Mouse (Mus musculus) olfactory bulb, adult 2 months (tissue): Measurements from ENCODE around the gene Gng8. TPM values are rescaled to one million over a fixed set of nuclear protein-coding genes. Genes with fewer than 3 reads are reported as not detected.

Source experiments
- H3K27ac ChIP-seq: fragments of 200-500 bp; 2 replicates; pipeline ENCODE4 v1.5.1; 2012; ENCODE audit warnings: low read depth, low read length; ENCODE audit not compliant: insufficient read depth
- H3K4me1 ChIP-seq: fragments of 200-500 bp; 2 replicates; pipeline ENCODE4 v1.6.1; 2012; ENCODE audit warnings: low read length; ENCODE audit not compliant: control insufficient read depth, insufficient read depth
- H3K4me3 ChIP-seq: fragments of 200-500 bp; 2 replicates; pipeline ENCODE4 v1.5.1; 2012; ENCODE audit warnings: mild to moderate bottlenecking, low read depth, low read length, moderate library complexity; ENCODE audit not compliant: insufficient read depth
- CTCF ChIP-seq: fragments of 200-500 bp; IDR thresholded peaks from 2 replicates; pipeline ENCODE4 v1.5.1; 2012; ENCODE audit warnings: low read depth, mild to moderate bottlenecking, low read length, moderate library complexity; ENCODE audit not compliant: insufficient read depth
- POLR2A ChIP-seq: fragments of 200-500 bp; IDR thresholded peaks from 2 replicates; pipeline ENCODE4 v1.6.1; 2012; ENCODE audit warnings: mild to moderate bottlenecking, low read depth, low read length, moderate library complexity; ENCODE audit not compliant: insufficient read depth
- WGBS: fragments of 180-500 bp; shearing (Covaris S2); methylation state at CpG from one replicate; pipeline ENCODE4 v1.1.7; 2018; 5-methylcytosine and 5-hydroxymethylcytosine counted together
- polyA plus RNA-seq: library from polyadenylated mRNA; stranded (reverse); fragments of >200 nt; gene quantifications from 2 replicates; pipeline ENCODE4 v1.2.4, GENCODE M21; 2012; ENCODE audit warnings: low replicate concordance; ENCODE audit not compliant: missing spikeins, insufficient read depth, insufficient read length

Gene Gng8
- polyA plus RNA-seq, 1 experiment, result not detected

DNA sequence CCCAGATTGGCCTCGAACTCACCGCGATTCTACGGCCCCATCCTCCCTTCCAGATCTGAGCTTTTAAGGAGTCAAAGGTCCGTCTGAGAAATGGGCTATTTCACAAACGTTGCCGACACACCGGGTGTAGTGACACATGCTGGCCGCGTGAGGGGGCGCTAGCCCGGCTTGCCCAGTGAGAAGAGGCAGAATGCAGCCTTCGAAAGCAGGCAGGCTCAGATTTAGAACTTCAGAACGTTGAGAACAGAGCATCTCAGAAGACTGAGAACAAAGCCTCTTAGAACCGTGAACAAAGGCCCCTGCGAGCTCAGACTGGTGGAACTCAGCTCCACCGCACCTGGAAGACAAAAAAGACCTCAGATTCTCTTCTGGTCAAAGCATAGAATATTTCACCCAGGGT, 17.4 kb upstream of the Gng8 start:
- Histone ChIP-seq H3K4me1 (peaks cover 24% of the 10 kb centered on the region), H3K4me3 (peak overlapping the region; percentile 6), H3K27ac (peak overlapping the region; percentile 95)
- TF ChIP-seq CTCF, result peak; percentile 93
- no peak for TF ChIP-seq POLR2A
- WGBS, result 4% methylated on average over 17 of the region's 17 CpGs

DNA sequence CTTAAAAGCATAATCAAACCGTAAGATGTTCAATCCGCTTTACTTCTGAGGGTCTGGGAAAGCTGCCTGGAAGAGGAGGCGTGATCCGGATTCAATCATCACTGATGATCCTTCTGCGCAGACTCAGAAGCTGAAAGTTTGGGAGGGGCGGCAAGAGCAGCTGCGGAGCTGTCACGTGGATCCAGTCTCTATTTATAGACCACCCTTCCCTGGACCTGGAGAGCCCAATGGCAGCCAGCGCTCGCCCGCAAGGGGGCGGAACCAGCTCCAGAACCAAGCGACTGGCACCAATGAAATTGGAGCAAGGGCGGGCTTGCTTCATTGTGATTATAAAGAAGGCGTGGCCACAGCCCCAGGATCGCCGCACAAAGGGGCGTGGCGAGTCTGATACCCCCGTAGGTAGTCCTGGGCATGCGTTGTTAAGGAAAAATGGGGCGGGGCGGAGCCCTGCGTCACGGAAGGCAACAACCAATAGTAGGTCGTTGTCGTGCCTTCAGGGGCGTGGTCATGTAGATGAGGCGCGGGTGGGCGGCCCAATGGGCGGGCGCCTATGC, 16.8 kb upstream of the Gng8 start:
- WGBS, result under 1% methylated on average over 33 of the region's 33 CpGs
- H3K4me1 ChIP-seq, result peaks cover 22% of the 10 kb centered on the region
- TF ChIP-seq CTCF (no peak), POLR2A (no peak)
- H3K4me3 ChIP-seq, result peak overlapping the region; percentile 6
- H3K27ac ChIP-seq, result peak overlapping the region; percentile 95

DNA sequence AGATGAGACGGTGACA, 16.5 kb upstream of the Gng8 start, which contains the start of gene Dact3:
Gene Dact3, plus strand, starts transcription at position 8 of the 16 bp plus-strand sequence.
- Histone ChIP-seq H3K4me3 (peak within 1 kb of the TSS; percentile 86), H3K4me1 (peaks cover 19% of the 10 kb centered on the region), H3K27ac (peak within 1 kb of the TSS; percentile 95)
- TF ChIP-seq CTCF (no peak), POLR2A (no peak; the same call in 1 of the 2 replicates)
- 0% methylated on average over 1 of the region's 1 CpGs for WGBS

DNA sequence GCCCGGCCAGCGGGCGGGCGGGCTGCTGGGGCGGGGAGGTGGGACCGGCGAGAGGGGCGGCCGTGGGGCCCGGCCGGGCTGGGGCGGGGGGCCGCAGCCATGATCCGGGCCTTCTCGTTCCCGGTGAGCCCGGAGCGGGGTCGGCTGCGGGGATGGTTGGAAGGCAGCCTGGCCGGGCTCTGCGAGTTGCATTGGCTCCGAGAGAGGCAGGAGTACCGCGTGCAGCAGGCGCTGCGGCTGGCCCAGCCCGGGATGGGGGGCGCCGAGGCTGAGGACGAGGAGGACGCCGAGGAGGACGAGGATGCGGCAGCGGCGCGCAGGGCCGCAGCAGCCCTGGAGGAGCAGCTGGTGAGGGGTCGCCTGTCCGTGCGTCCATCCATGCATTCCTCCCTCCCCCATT, 16.3 kb upstream of the Gng8 start:
- Histone ChIP-seq H3K27ac (peak overlapping the region; percentile 73), H3K4me3 (peak overlapping the region; percentile 86), H3K4me1 (peaks cover 18% of the 10 kb centered on the region)
- TF ChIP-seq POLR2A (peak; percentile 49; the same call in 1 of the 2 replicates), CTCF (no peak)
- WGBS, result under 1% methylated on average over 42 of the region's 42 CpGs

DNA sequence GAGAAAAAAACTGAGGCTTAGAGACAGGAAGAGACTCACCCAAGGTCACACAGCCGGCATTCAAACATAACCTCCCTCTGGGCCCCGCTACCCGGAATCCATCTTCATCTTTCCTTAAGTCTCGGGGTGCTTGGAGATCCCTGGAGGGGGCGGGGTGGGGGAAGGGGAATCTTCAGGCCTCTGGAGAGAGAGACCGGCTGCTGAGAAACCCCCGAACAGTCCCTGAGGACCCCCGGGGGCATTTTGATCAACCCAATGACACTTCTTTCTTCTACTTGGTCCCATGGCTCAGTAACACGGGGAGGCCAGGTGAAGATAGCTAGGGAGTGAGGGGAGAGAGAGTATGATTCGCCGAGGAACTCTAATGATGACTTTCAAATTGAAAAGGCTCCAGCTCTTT, 15.6 kb upstream of the Gng8 start:
- H3K4me1 ChIP-seq, result peaks cover 16% of the 10 kb centered on the region
- H3K27ac ChIP-seq, result no peak overlapping the region
- no peak for TF ChIP-seq CTCF
- no peak for TF ChIP-seq POLR2A
- H3K4me3 ChIP-seq, result peak overlapping the region; percentile 86
- 4% methylated on average over 11 of the region's 11 CpGs for WGBS

DNA sequence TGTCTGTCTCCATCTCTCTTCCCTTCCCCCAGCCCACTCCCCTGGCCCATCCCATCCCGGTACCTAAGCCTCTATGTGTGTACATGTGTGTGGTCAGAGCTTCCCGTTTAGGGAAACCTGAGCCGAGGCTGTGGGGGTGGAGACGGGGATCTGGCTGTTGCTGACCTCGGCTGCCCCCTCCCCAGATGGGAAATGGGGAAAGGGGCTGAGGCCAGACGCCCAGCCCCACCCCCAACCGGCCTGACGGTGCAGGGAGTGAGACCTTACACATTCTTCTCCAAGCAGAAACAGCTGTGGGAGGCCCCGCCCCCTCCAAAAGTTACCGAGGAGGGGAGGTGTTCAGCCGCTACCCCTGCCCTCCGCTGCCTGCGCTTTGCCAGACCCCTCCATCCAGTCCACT, 15.0 kb upstream of the Gng8 start:
- TF ChIP-seq POLR2A (no peak), CTCF (no peak)
- WGBS, result 9% methylated on average over 13 of the region's 13 CpGs
- Histone ChIP-seq H3K4me3 (peak overlapping the region; percentile 86), H3K4me1 (peaks cover 15% of the 10 kb centered on the region), H3K27ac (no peak overlapping the region)

DNA sequence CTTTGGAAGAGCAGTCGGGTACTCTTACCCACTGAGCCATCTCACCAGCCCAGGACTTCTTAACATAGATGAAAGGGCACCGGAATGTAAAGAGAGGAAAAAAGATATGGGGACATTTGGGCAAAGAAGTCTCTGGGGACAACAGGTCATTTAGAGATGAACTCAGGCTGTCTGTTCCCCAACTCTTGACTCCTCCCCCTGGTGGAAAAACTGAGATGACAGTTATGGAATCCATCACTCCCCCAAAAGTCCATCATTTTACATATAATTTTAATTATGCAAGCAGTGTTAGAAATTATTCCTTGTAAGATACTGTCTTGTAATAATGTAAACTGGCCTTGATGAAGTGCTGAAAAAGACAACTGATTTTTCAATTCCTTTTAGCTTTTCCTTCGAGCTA, 13.9 kb upstream of the Gng8 start:
- no peak overlapping the region for H3K27ac ChIP-seq
- peaks cover 7% of the 10 kb centered on the region for H3K4me1 ChIP-seq
- H3K4me3 ChIP-seq, result no peak overlapping the region
- no peak for TF ChIP-seq CTCF
- no peak for TF ChIP-seq POLR2A
- 85% methylated on average over 3 of the region's 3 CpGs for WGBS

DNA sequence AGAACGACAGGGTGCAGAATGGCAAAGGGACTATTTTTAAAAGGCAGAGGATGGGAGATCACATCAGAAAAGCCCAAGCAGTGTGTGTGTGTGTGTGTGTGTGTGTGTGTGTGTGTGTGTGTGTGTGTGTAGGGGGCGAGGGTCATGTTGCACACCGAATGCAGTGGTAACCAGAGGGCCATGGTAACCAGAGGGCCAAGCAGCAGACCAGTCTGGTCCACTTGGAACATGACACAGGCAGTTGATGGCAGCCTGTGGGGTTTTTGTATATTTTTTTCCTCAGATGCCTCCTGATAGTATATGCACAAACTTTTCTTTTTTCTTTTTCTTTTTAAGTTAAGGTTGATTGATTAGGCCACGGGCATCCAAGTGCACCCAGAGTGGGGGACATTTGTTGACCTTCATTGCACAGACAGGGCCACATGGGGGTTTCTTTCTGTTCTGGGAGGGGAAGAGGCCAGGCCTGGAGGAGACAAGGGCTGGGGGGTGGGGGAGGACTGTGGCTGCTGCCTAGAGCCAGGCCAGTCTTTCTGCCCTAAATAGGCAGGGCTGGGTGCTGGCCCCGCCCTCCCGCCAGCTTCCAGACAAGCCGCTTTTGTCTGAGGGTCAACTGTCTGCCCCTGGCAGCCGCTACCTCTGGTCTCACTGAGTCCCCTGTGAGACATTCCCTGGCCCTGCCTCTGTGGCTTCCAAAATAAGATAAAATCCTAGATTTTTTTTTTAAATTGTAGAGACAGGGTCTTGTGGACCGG, 11.6 kb upstream of the Gng8 start:
- WGBS, result 44% methylated on average over 9 of the region's 9 CpGs
- Histone ChIP-seq H3K27ac (no peak overlapping the region), H3K4me1 (peaks cover 7% of the 10 kb centered on the region), H3K4me3 (no peak overlapping the region)
- TF ChIP-seq CTCF (no peak), POLR2A (no peak)

DNA sequence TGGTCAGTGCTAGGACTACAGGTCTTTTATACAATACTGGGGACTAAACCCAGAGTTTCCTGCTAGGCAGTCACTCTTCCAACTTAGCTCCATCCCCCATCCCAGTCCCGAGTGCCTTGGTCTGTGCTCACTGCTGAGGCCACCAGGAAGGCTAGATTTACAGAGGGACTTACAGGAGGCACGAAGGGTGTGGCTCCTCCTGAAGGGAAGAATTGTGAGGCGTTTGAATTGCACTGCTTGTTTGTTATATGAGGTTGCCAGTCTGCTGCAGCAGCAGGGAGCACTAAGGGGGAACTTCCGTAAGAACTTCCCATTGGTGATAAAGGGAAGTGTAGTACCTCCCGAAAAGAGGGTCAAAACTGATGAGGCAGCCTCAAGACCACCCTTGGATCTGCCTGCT, 11.0 kb upstream of the Gng8 start:
- Histone ChIP-seq H3K4me3 (no peak overlapping the region), H3K4me1 (peaks cover 7% of the 10 kb centered on the region), H3K27ac (no peak overlapping the region)
- no peak for TF ChIP-seq CTCF
- TF ChIP-seq POLR2A, result no peak
- WGBS, result 49% methylated on average over 5 of the region's 5 CpGs

DNA sequence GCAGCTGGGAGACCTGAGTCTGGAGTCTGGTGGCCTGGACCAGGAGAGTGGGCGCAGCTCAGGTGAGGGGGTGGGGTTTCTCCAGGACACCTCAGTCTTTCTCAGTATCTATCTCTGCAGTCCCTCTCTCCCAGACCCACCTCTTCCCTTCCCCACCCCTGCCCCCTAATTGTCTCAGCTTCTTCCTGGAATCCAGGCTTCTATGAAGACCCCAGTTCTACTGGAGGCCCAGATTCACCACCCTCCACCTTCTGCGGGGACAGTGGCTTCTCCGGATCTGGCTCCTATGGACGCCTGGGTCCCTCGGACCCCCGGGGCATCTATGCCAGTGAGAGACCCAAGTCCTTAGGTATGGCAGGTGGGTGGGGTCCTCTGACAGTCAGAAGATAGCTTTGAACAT, 8.4 kb upstream of the Gng8 start:
- H3K4me3 ChIP-seq, result no peak overlapping the region
- H3K27ac ChIP-seq, result no peak overlapping the region
- WGBS, result 92% methylated on average over 6 of the region's 6 CpGs
- H3K4me1 ChIP-seq, result no peaks in the 10 kb centered on the region
- no peak for TF ChIP-seq CTCF
- TF ChIP-seq POLR2A, result no peak
